Mouse (Mus musculus) CH12.LX (cell line): ENCODE results near the gene 2310030G06Rik. TPM values are rescaled to one million over a fixed set of nuclear protein-coding genes. Genes with fewer than 3 reads are reported as not detected.

ENCODE experiments used
- DNase-seq: peaks from one replicate; pipeline ENCODE4 v3.0.0-alpha.2; 2013; ENCODE audit errors: extremely low read depth
- H3K27ac ChIP-seq: 2 replicates; pipeline ENCODE4 v1.5.1; 2012; ENCODE audit warnings: low read depth, mild to moderate bottlenecking, control low read depth, moderate library complexity; ENCODE audit not compliant: insufficient read depth
- H3K27me3 ChIP-seq: replicated peaks from 2 replicates; pipeline ENCODE3; 2012; ENCODE audit warnings: inconsistent platforms
- H3K36me3 ChIP-seq, 2 experiments: replicated peaks in 1 of 2; 2 replicates each; pipeline versions ENCODE3 to v1.6.1; 2012; ENCODE audit warnings: inconsistent platforms in 1 of 2, low read length in 1 of 2, mild to moderate bottlenecking in 1 of 2, mixed read lengths in 1 of 2, moderate library complexity in 1 of 2; ENCODE audit not compliant: control insufficient read depth in 1 of 2, insufficient read depth in 1 of 2
- H3K4me1 ChIP-seq, 2 experiments: 2 replicates each; pipeline ENCODE4 v1.6.1; 2012; ENCODE audit warnings: inconsistent platforms in 1 of 2, moderate library complexity in 1 of 2; ENCODE audit not compliant: insufficient read depth in 2 of 2, control insufficient read depth in 1 of 2
- H3K4me2 ChIP-seq: 2 replicates; pipeline ENCODE4 v1.6.1; 2012; ENCODE audit warnings: low read depth, mild to moderate bottlenecking, control low read depth; ENCODE audit not compliant: poor library complexity, insufficient read depth, severe bottlenecking
- H3K4me3 ChIP-seq, 3 experiments: fragments of 150-350 bp in 1 of 3; sonication (generic) in 1 of 3; replicated peaks in 1 of 3; 2 replicates each; pipeline versions ENCODE3 to v1.5.1; 2011 to 2012; ENCODE audit warnings: low read depth in 2 of 3, low read length in 2 of 3, mild to moderate bottlenecking in 2 of 3, moderate library complexity in 2 of 3, control low read depth in 1 of 3, improper control_type of control experiment in 1 of 3, inconsistent platforms in 1 of 3, mixed read lengths in 1 of 3; ENCODE audit not compliant: poor library complexity in 1 of 3
- H3K79me2 ChIP-seq: replicated peaks from 2 replicates; pipeline ENCODE4 v1.6.1; 2012; ENCODE audit warnings: mild to moderate bottlenecking, moderate library complexity; ENCODE audit not compliant: control insufficient read depth, poor library complexity, insufficient read depth, severe bottlenecking; ENCODE audit errors: extremely low read depth
- H3K9ac ChIP-seq: 2 replicates; pipeline ENCODE4 v1.6.1; 2012; ENCODE audit warnings: low read depth, mild to moderate bottlenecking, control low read depth, moderate library complexity; ENCODE audit not compliant: insufficient read depth
- H3K9me3 ChIP-seq: replicated peaks from 2 replicates; pipeline ENCODE3; 2012; ENCODE audit warnings: low read length, inconsistent platforms, mixed read lengths
- BHLHE40 ChIP-seq: IDR thresholded peaks from 2 replicates; pipeline ENCODE4 v1.6.1; 2011; ENCODE audit warnings: mild to moderate bottlenecking, low read depth, low read length, improper control_type of control experiment
- CHD1 ChIP-seq: IDR thresholded peaks from 2 replicates; pipeline ENCODE4 v1.6.1; 2012; ENCODE audit warnings: low read depth, low read length, improper control_type of control experiment, inconsistent platforms
- CHD2 ChIP-seq: IDR thresholded peaks from 2 replicates; pipeline ENCODE4 v1.6.1; 2011; ENCODE audit warnings: low read length, improper control_type of control experiment
- CTCF ChIP-seq, 2 experiments: IDR thresholded peaks in 1 of 2; conservative IDR thresholded peaks in 1 of 2; 2 replicates each; pipeline ENCODE4 v1.5.1; 2011 to 2012; ENCODE audit warnings: low read depth in 2 of 2, low read length in 2 of 2, improper control_type of control experiment in 1 of 2, inconsistent platforms in 1 of 2, mild to moderate bottlenecking in 1 of 2, moderate library complexity in 1 of 2
- E2F4 ChIP-seq: IDR thresholded peaks from 2 replicates; pipeline ENCODE4 v1.6.1; 2011; ENCODE audit warnings: low read depth, low read length, improper control_type of control experiment; ENCODE audit not compliant: insufficient replicate concordance
- ELF1 ChIP-seq: IDR thresholded peaks from 2 replicates; pipeline ENCODE4 v1.6.1; 2014; ENCODE audit warnings: low read depth, mild to moderate bottlenecking, inconsistent platforms, low read length, improper control_type of control experiment
- EP300 ChIP-seq: IDR thresholded peaks from 2 replicates; pipeline ENCODE4 v1.6.1; 2011; ENCODE audit warnings: low read length, improper control_type of control experiment
- ETS1 ChIP-seq: conservative IDR thresholded peaks from 2 replicates; pipeline ENCODE4 v1.6.1; 2012; ENCODE audit warnings: low read depth, mild to moderate bottlenecking, inconsistent platforms, low read length, improper control_type of control experiment, moderate library complexity
- GABPA ChIP-seq: IDR thresholded peaks from 2 replicates; pipeline ENCODE4 v1.6.1; 2012; ENCODE audit warnings: low read depth, low read length, improper control_type of control experiment, inconsistent platforms; ENCODE audit not compliant: insufficient replicate concordance
- HCFC1 ChIP-seq: IDR thresholded peaks from 2 replicates; pipeline ENCODE4 v1.6.1; 2012; ENCODE audit warnings: low read depth, mild to moderate bottlenecking, inconsistent platforms, low read length, improper control_type of control experiment
- IRF4 ChIP-seq: IDR thresholded peaks from 2 replicates; pipeline ENCODE4 v1.6.1; 2014; ENCODE audit warnings: low read depth, mild to moderate bottlenecking, inconsistent platforms, low read length, improper control_type of control experiment
- JUN ChIP-seq: IDR thresholded peaks from 2 replicates; pipeline ENCODE4 v1.6.1; 2011; ENCODE audit warnings: low read depth, mild to moderate bottlenecking, low read length, improper control_type of control experiment, moderate library complexity; ENCODE audit not compliant: insufficient read depth
- JUND ChIP-seq: conservative IDR thresholded peaks from 2 replicates; pipeline ENCODE4 v1.6.1; 2011; ENCODE audit warnings: low read depth, low read length, improper control_type of control experiment
- KAT2A ChIP-seq: IDR thresholded peaks from 2 replicates; pipeline ENCODE4 v1.6.1; 2012; ENCODE audit warnings: low read length, improper control_type of control experiment, inconsistent platforms; ENCODE audit not compliant: insufficient replicate concordance
- MAFK ChIP-seq: IDR thresholded peaks from 2 replicates; pipeline ENCODE4 v1.6.1; 2011; ENCODE audit warnings: low read length, improper control_type of control experiment; ENCODE audit not compliant: insufficient replicate concordance
- MAX ChIP-seq: IDR thresholded peaks from 2 replicates; pipeline ENCODE4 v1.6.1; 2011; ENCODE audit warnings: low read length, improper control_type of control experiment
- MAZ ChIP-seq: IDR thresholded peaks from 2 replicates; pipeline ENCODE4 v1.6.1; 2012; ENCODE audit warnings: low read depth, mild to moderate bottlenecking, inconsistent platforms, low read length, improper control_type of control experiment, moderate library complexity
- MEF2A ChIP-seq: IDR thresholded peaks from 2 replicates; pipeline ENCODE4 v1.6.1; 2014; ENCODE audit warnings: low read depth, mild to moderate bottlenecking, inconsistent platforms, low read length, improper control_type of control experiment, borderline replicate concordance
- MXI1 ChIP-seq: IDR thresholded peaks from 2 replicates; pipeline ENCODE4 v1.6.1; 2011; ENCODE audit warnings: mild to moderate bottlenecking, low read depth, low read length, improper control_type of control experiment
- MYC ChIP-seq: IDR thresholded peaks from 2 replicates; pipeline ENCODE4 v1.6.1; 2011; ENCODE audit warnings: low read depth, mild to moderate bottlenecking, improper control_type of control experiment, low read length
- NELFE ChIP-seq: IDR thresholded peaks from 2 replicates; pipeline ENCODE4 v1.6.1; 2011; ENCODE audit warnings: low read depth, low read length, improper control_type of control experiment
- NRF1 ChIP-seq: IDR thresholded peaks from 2 replicates; pipeline ENCODE4 v1.6.1; 2014; ENCODE audit warnings: low read depth, mild to moderate bottlenecking, inconsistent platforms, low read length, improper control_type of control experiment, moderate library complexity
- PAX5 ChIP-seq: IDR thresholded peaks from 2 replicates; pipeline ENCODE4 v1.6.1; 2012; ENCODE audit warnings: low read length, inconsistent platforms, mixed read lengths
- POLR2A ChIP-seq: IDR thresholded peaks from 2 replicates; pipeline ENCODE4 v1.6.1; 2011; ENCODE audit warnings: low read depth, mild to moderate bottlenecking, improper control_type of control experiment, low read length
- POLR2AphosphoS2 ChIP-seq: IDR thresholded peaks from 2 replicates; pipeline ENCODE4 v1.6.1; 2011; ENCODE audit warnings: low read depth, low read length, improper control_type of control experiment
- RAD21 ChIP-seq: IDR thresholded peaks from 2 replicates; pipeline ENCODE4 v1.6.1; 2011; ENCODE audit warnings: low read depth, mild to moderate bottlenecking, low read length, improper control_type of control experiment, moderate library complexity
- RCOR1 ChIP-seq: conservative IDR thresholded peaks from 2 replicates; pipeline ENCODE4 v1.6.1; 2012; ENCODE audit warnings: low read depth, mild to moderate bottlenecking, inconsistent platforms, low read length, improper control_type of control experiment
- SIN3A ChIP-seq: IDR thresholded peaks from 2 replicates; pipeline ENCODE4 v1.6.1; 2012; ENCODE audit warnings: low read length, improper control_type of control experiment, inconsistent platforms
- SMC3 ChIP-seq: IDR thresholded peaks from 2 replicates; pipeline ENCODE4 v1.6.1; 2011; ENCODE audit warnings: low read depth, low read length, improper control_type of control experiment
- TBP ChIP-seq: conservative IDR thresholded peaks from 2 replicates; pipeline ENCODE4 v1.6.1; 2011; ENCODE audit warnings: low read depth, low read length, improper control_type of control experiment
- TCF12 ChIP-seq: IDR thresholded peaks from 2 replicates; pipeline ENCODE4 v1.6.1; 2014; ENCODE audit warnings: low read depth, mild to moderate bottlenecking, inconsistent platforms, low read length, improper control_type of control experiment
- UBTF ChIP-seq: IDR thresholded peaks from 2 replicates; pipeline ENCODE4 v1.6.1; 2012; ENCODE audit warnings: low read depth, mild to moderate bottlenecking, inconsistent platforms, low read length, improper control_type of control experiment, moderate library complexity
- USF1 ChIP-seq: IDR thresholded peaks from 2 replicates; pipeline ENCODE4 v1.6.1; 2014; ENCODE audit warnings: low read depth, mild to moderate bottlenecking, inconsistent platforms, low read length, improper control_type of control experiment
- USF2 ChIP-seq: conservative IDR thresholded peaks from 2 replicates; pipeline ENCODE4 v1.6.1; 2011; ENCODE audit warnings: low read depth, low read length, improper control_type of control experiment
- ZC3H11A ChIP-seq: IDR thresholded peaks from 2 replicates; pipeline ENCODE4 v1.6.1; 2012; ENCODE audit warnings: low read depth, mild to moderate bottlenecking, inconsistent platforms, low read length, improper control_type of control experiment
- ZKSCAN1 ChIP-seq: IDR thresholded peaks from 2 replicates; pipeline ENCODE4 v1.6.1; 2012; ENCODE audit warnings: low read depth, inconsistent platforms, low read length, improper control_type of control experiment, borderline replicate concordance
- ZMIZ1 ChIP-seq: IDR thresholded peaks from 2 replicates; pipeline ENCODE4 v1.6.1; 2012; ENCODE audit warnings: low read depth, mild to moderate bottlenecking, inconsistent platforms, low read length, improper control_type of control experiment
- ZNF384 ChIP-seq: IDR thresholded peaks from 2 replicates; pipeline ENCODE4 v1.6.1; 2012; ENCODE audit warnings: low read depth, low read length, improper control_type of control experiment, inconsistent platforms
- dilution Hi-C: fragments of 300-500 bp; cut with MboI; formaldehyde crosslinking; loops from 2 replicates; pipeline ENCODE4 v1.14.3; 2020; ENCODE audit warnings: low sequenced_read_pairs; ENCODE audit not compliant: extremely low pct_unique_long_range_greater_than_20kb, extremely low pct_ligation_motif_present
- in situ Hi-C: fragments of 300-500 bp; cut with MboI; formaldehyde crosslinking; loops from 3 replicates; pipeline ENCODE4 v1.14.3; 2019; ENCODE audit warnings: low sequenced_read_pairs, low pct_ligation_motif_present, low pct_unique_long_range_greater_than_20kb, mixed read lengths
- polyA plus RNA-seq: library from polyadenylated mRNA; unstranded; fragments of >175 nt; gene quantifications from 2 replicates; pipeline ENCODE4 v1.2.1, GENCODE M21; 2012; ENCODE audit warnings: low read depth; ENCODE audit not compliant: insufficient read length
- total RNA-seq, 2 experiments: library from RNA; depleted of rRNA; stranded (reverse); fragments of 300-350 nt in 1 of 2; fragments of >200 nt in 1 of 2; gene quantifications; 2 replicates each; pipeline ENCODE4 v1.2.3; 2012 to 2014

2310030G06Rik gene
- total and polyA plus RNA-seq, 3 experiments: not detected

DNA sequence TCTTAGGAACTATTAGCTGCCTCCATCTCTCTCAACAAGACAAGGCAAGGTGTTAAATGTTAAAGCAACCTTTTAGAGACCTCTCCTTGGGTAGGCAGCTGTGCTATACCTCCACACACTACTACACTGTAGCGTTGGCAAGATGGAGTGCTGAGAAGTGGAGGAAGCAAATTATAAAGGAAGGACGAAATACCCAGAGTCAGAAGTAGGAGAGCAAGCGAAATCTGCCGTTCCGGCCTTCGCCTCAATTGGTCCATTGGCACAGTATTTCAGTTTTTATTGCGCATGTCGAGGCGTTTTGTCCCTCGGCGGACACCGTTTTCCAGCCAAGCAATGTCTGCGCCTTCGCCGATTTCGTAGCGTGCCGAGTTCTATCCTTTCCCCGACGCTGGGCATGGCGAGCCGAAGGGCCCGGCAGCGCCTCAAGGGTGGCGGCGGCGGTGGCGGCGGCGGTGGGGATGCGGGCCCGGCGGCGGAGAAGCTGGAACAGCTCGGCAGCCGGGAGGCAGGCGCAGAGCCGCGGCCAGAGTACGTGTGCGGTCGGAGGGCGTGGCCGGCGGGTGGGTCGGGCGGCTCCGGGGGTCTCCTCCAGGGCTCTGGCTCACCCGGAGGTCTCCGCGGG, 28.8 kb upstream of the 2310030G06Rik start, which contains the start of the genes Alg9 and 1110032A03Rik:
Alg9 (plus strand) TSS at position 29 of the 622 bp plus-strand sequence.
1110032A03Rik (minus strand) TSS at position 530 of the 622 bp plus-strand sequence.
- Histone ChIP-seq H3K9me3 (no peaks in the 10 kb centered on the region), H3K27ac (peak within 1 kb of the TSS; percentile 83), H3K9ac (peak within 1 kb of the TSS; percentile 95), H3K4me3 (peak within 1 kb of the TSS; percentile 76 to 89 (median 80)), H3K4me2 (peak within 1 kb of the TSS; percentile 100), H3K27me3 (no peaks in the 10 kb centered on the region), H3K36me3 (peaks cover 18 to 47% of the 10 kb centered on the region in 2 experiments), H3K4me1 (peaks cover 3 to 14% of the 10 kb centered on the region in 2 experiments; a peak in 3 of 4 replicates), H3K79me2 (peaks cover 4% of the 10 kb centered on the region)
- in situ Hi-C loops (no loop called here), dilution Hi-C loops (no loop called here)
- TF ChIP-seq MAFK (no peak), CHD2 (no peak), CHD1 (no peak), RCOR1 (no peak), TBP (peak; percentile 67), HCFC1 (peak; percentile 79), PAX5 (no peak), TCF12 (no peak), SMC3 (no peak), UBTF (no peak), BHLHE40 (no peak), JUND (no peak), IRF4 (peak; percentile 62), SIN3A (peak; percentile 62; the same call in 1 of the 2 replicates), NELFE (0 out of 2 replicates have a peak, but pooled peaks have one; percentile 24), EP300 (no peak), GABPA (no peak), POLR2A (peak; percentile 59), MYC (0 out of 2 replicates have a peak, but pooled peaks have one; percentile 42), NRF1 (peak; percentile 75), KAT2A (no peak), JUN (no peak), USF1 (no peak), CTCF (conservative IDR thresholded peaks at IDR 0.05 in 1 of 2, IDR thresholded peaks at IDR 0.05 in 1 of 2; ENCODE audit: low read depth in 2 of 2, low read length in 2 of 2) (no peak), ZKSCAN1 (no peak), ZMIZ1 (no peak), ETS1 (no peak), MXI1 (peak; percentile 56), MAZ (no peak), ZC3H11A (no peak), MEF2A (no peak), POLR2AphosphoS2 (no peak), MAX (0 out of 2 replicates have a peak, but pooled peaks have one; percentile 25), ELF1 (peak; percentile 44; the same call in 1 of the 2 replicates), ZNF384 (no peak), E2F4 (no peak), USF2 (no peak), RAD21 (no peak)
- peak; percentile 85 for DNase-seq
